Mouse (Mus musculus): ENCODE results near the gene Pmf1. TPM values are rescaled to one million over a fixed set of nuclear protein-coding genes. Genes with fewer than 3 reads are reported as not detected.

Gene Pmf1
- 10 to 100 TPM; 43.4 to 49.5 TPM for total RNA-seq (2021)

GRCm38 (mm10) chr3:88409741-88410644 is at the start of gene Pmf1:
Pmf1 (minus strand) TSS chr3:88410331.
- intact Hi-C loops (cut with DNase I) = loop anchor here (2.0 kb wide), 1 partner anchor 15 kb away; the partner anchor contains the start of gene Slc25a44
- peak; percentile 96 to 97 for DNase-seq

GRCm38 (mm10) chr3:88458778-88459219 is 48.7 kb upstream of the Pmf1 start:
- DNase-seq = no peak
- intact Hi-C loops (cut with DNase I) = no loop called here

GRCm38 (mm10) chr3:88456746-88457532 is 46.8 kb upstream of the Pmf1 start:
- no peak for DNase-seq
- intact Hi-C loops (cut with DNase I) = no loop called here

- DNase-seq = no peak
- intact Hi-C loops (cut with DNase I) = no loop called here
Measured at GRCm38 (mm10) chr3:88456313-88456712, 46.2 kb upstream of the Pmf1 start.

- intact Hi-C loops (cut with DNase I) = no loop called here
- DNase-seq = no peak
Measured at GRCm38 (mm10) chr3:88455588-88456264, 45.6 kb upstream of the Pmf1 start.

- intact Hi-C loops (cut with DNase I) = no loop called here
- no peak for DNase-seq
Measured at GRCm38 (mm10) chr3:88454762-88455587, 44.8 kb upstream of the Pmf1 start.

- intact Hi-C loops (cut with DNase I) = no loop called here
- DNase-seq = no peak
Measured at GRCm38 (mm10) chr3:88453986-88454385, 43.9 kb upstream of the Pmf1 start.

GRCm38 (mm10) chr3:88453369-88453768 is 43.2 kb upstream of the Pmf1 start:
- DNase-seq = no peak
- intact Hi-C loops (cut with DNase I) = no loop called here

- DNase-seq = no peak
- intact Hi-C loops (cut with DNase I) = no loop called here
Measured at GRCm38 (mm10) chr3:88452716-88453115, 42.6 kb upstream of the Pmf1 start.

- intact Hi-C loops (cut with DNase I) = no loop called here
- DNase-seq = no peak
Measured at GRCm38 (mm10) chr3:88452246-88452645, 42.1 kb upstream of the Pmf1 start.

GRCm38 (mm10) chr3:88450379-88451131 is 40.4 kb upstream of the Pmf1 start:
- peak in 1 of 2 experiments; percentile 40 for DNase-seq

GRCm38 (mm10) chr3:88449395-88450023 is 39.4 kb upstream of the Pmf1 start:
- peak; percentile 45 to 53 for DNase-seq
- intact Hi-C loops (cut with DNase I) = no loop called here

More at GRCm38 (mm10) chr3:88450379-88451131, 40.4 kb upstream of the Pmf1 start:
- intact Hi-C loops (cut with DNase I) = no loop called here

GRCm38 (mm10) chr3:88448443-88448842 is 38.3 kb upstream of the Pmf1 start:
- intact Hi-C loops (cut with DNase I) = no loop called here
- DNase-seq = no peak

- intact Hi-C loops (cut with DNase I) = no loop called here
- no peak for DNase-seq
Measured at GRCm38 (mm10) chr3:88447676-88448183, 37.6 kb upstream of the Pmf1 start.

- intact Hi-C loops (cut with DNase I) = no loop called here
- peak; percentile 44 to 46 for DNase-seq
Measured at GRCm38 (mm10) chr3:88446471-88447123, 36.5 kb upstream of the Pmf1 start.

- DNase-seq = no peak
- intact Hi-C loops (cut with DNase I) = no loop called here
Measured at GRCm38 (mm10) chr3:88442888-88443287, 32.8 kb upstream of the Pmf1 start.

GRCm38 (mm10) chr3:88442488-88442887 is 32.4 kb upstream of the Pmf1 start:
- DNase-seq = no peak

More at GRCm38 (mm10) chr3:88442488-88442887, 32.4 kb upstream of the Pmf1 start:
- intact Hi-C loops (cut with DNase I) = no loop called here
